Mouse (Mus musculus): Measurements from ENCODE around the gene Cdk20.

Cdk20 gene

GRCm38 (mm10) chr13:64432017-64432995 is at the start of gene Cdk20:
Gene Cdk20 (plus strand): TSS chr13:64432314.
- peak; percentile 92 for DNase-seq (ENCODE audit: inconsistent ontology term)

- DNase-seq (ENCODE audit: inconsistent ontology term) = no peak
These were observed 47.2 kb upstream of the Cdk20 start for GRCm38 (mm10) chr13:64384937-64385336.

- no peak for DNase-seq (ENCODE audit: inconsistent ontology term)
These were observed 46.1 kb upstream of the Cdk20 start for GRCm38 (mm10) chr13:64386048-64386447.

DNA sequence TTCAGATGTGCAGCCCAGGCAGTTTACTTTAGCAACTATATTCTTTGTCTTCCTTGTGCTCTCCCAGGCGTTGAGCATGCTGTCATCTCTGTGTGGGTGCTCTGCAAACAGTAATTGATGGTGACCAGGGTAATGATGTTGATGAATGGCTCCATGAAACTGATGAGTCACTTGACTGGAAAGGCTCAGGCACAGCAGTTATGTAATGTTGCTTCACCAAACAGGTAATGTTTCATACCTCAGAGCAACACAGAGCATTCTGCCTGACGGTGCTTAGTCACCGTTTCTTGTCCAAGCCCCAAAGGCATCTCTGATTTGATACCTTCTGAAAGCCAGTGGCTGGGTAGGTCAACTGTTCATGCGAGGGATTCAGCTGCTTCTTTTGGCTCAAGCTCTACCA is 43.7 kb upstream of the Cdk20 start:
- DNase-seq (ENCODE audit: inconsistent ontology term) = peak; percentile 65

- DNase-seq (ENCODE audit: inconsistent ontology term) = no peak
These were observed 35.1 kb upstream of the Cdk20 start for GRCm38 (mm10) chr13:64396979-64397378.

- DNase-seq (ENCODE audit: inconsistent ontology term) = no peak
These were observed 34.0 kb upstream of the Cdk20 start for GRCm38 (mm10) chr13:64398065-64398464.

- DNase-seq (ENCODE audit: inconsistent ontology term) = no peak
These were observed 32.2 kb upstream of the Cdk20 start for GRCm38 (mm10) chr13:64399906-64400305.

- DNase-seq (ENCODE audit: inconsistent ontology term) = peak; percentile 88
These were observed 31.2 kb upstream of the Cdk20 start for GRCm38 (mm10) chr13:64400801-64401361.

DNA sequence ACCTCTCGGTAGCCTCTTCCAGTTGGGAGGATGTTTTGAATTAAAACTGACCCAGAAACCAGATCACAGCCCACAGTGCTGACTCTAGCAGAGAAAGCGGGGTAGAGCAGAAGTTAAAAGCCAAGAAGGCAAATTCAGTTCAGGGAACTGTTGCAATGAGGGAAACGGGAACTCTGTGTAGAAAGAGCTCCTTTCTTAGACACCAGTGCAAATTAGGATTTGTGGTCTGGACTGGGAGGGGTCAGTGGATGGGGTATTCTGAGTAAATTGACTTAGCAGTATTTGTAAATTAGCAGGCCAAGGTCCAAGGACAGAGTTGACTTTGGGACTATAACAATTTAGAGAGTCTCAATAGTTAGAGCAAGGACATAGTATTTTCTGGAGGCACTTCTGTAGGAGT is 30.1 kb upstream of the Cdk20 start:
- no peak for DNase-seq (ENCODE audit: inconsistent ontology term)

- no peak for DNase-seq (ENCODE audit: inconsistent ontology term)
These were observed 29.6 kb upstream of the Cdk20 start for GRCm38 (mm10) chr13:64402504-64402949.

GRCm38 (mm10) chr13:64402951-64403460 is 29.1 kb upstream of the Cdk20 start:
- DNase-seq (ENCODE audit: inconsistent ontology term) = no peak

DNA sequence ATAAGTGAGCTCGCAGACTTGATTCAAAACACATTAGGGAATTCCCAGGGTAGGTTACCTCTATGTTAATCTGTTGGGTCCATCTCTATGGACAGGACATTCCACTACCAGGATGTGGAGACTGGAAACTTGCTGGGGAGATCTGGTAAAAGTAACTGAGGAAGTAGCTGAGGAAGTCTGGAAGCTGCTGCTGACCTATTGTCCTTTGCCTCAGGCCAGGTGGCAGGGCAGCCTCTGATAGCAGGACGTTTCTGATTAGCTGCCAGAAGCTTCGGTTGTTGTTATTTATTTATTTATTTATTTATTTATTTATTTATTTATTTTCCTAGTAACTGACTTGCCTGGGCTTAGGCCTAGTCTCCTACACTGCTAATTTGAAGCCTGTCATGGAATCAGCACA is 28.6 kb upstream of the Cdk20 start:
- DNase-seq (ENCODE audit: inconsistent ontology term) = no peak

DNA sequence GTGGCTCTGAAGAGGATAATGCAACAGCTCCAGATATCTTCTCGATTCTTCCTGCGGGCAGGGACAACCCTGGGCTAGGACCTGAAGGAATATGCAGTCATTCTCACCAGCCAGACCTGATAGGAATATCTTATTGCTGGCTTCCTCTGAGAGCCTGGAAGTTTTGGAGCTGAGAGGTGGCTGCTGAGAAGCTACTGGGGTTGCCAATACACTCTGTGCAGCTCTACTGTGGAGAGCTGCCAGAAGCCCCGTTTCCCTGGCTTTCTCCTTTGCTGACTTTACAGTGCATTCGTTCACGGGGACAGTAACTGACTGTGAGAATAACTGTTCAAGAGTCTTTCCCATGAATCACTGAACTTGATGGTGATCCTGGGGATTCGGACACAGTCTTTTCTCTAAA is 26.6 kb upstream of the Cdk20 start:
- DNase-seq (ENCODE audit: inconsistent ontology term) = peak; percentile 38

DNA sequence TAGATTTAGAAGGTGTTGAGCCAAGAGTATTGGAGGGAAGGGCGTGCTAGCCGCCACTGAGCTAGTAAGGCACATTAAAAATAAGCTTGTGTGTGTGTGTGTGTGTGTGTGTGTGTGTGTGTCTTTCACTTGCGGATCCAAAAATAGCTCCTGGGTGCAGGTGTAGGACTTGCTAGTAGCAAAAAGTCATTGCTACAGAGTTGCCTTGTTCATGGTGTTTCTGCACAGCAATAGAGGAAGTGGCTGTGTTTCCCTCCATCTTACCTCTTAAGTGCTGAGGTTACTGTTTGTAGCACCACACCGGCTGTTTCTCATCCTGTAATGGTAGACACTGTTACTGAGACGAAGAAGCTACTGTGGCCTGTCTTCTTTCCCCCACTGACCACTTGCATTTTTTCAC is 24.1 kb upstream of the Cdk20 start:
- no peak for DNase-seq (ENCODE audit: inconsistent ontology term)

DNA sequence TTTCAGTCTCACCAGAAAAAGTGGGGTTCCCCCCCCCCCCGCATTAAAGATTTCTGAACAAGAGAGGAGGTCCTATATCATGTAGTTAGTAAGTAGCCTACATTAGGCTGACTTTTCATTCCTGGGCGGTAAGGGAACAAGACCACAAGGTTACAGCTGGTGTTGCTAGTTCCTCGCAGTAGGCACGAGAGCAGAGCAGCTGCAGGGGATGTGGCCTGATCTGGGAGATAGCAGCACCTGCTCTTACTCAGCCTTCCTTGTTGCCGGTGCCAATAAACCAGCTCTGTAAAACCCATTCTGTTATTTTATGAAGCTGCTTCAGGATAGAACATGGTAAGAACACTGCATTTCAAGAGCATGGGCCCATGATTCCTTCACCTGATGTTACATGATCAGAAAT is 21.5 kb upstream of the Cdk20 start:
- no peak for DNase-seq (ENCODE audit: inconsistent ontology term)

GRCm38 (mm10) chr13:64411282-64411681 is 20.8 kb upstream of the Cdk20 start:
- DNase-seq (ENCODE audit: inconsistent ontology term) = no peak

DNA sequence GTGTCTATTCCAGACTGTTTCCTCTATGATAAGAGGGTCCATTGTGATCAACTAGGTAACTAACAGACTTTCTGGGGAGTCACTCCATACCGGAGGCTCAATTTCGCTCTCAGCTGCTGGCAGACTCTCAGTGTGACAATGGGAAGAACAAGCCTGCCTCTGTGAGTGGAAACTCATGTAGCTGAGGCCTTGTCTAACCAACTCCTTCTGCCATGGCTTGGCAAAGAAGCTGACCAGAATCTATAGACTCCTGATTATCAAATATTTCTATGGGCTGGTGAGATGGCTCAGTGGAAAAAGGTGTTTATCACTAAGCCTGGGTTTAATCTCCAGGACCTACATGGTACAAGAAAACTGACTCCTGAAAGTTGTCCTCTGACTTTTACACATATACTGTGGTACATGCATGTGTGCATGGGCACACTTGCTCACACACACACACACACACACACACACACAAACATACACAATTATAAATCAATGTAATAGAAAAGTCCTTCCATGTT is 19.3 kb upstream of the Cdk20 start:
- DNase-seq (ENCODE audit: inconsistent ontology term) = no peak

GRCm38 (mm10) chr13:64415659-64416058 is 16.5 kb upstream of the Cdk20 start:
- no peak for DNase-seq (ENCODE audit: inconsistent ontology term)

- no peak for DNase-seq (ENCODE audit: inconsistent ontology term)
These were observed 15.0 kb upstream of the Cdk20 start for GRCm38 (mm10) chr13:64416955-64417601.

- no peak for DNase-seq (ENCODE audit: inconsistent ontology term)
These were observed 11.3 kb upstream of the Cdk20 start for GRCm38 (mm10) chr13:64420847-64421246.

DNA sequence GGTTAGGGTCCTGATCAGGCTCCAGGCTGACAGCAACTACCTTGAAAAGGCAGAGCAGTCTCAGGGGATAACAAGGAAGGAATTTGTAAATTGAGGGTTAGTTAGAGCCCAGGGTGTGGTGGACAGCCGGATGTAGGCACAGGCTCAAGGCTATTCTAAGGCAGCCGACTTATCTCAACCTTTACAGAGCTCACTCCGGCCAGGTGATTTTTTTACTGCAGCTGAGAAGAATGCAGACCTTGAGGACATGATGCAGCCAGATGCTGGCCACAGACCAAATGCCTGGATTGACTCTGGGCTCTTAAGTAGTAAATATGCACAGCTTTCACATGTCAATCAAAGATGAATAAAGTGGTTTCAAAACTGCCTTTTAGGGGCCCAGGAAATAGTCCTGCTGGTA is 10.7 kb upstream of the Cdk20 start:
- DNase-seq (ENCODE audit: inconsistent ontology term) = no peak

DNA sequence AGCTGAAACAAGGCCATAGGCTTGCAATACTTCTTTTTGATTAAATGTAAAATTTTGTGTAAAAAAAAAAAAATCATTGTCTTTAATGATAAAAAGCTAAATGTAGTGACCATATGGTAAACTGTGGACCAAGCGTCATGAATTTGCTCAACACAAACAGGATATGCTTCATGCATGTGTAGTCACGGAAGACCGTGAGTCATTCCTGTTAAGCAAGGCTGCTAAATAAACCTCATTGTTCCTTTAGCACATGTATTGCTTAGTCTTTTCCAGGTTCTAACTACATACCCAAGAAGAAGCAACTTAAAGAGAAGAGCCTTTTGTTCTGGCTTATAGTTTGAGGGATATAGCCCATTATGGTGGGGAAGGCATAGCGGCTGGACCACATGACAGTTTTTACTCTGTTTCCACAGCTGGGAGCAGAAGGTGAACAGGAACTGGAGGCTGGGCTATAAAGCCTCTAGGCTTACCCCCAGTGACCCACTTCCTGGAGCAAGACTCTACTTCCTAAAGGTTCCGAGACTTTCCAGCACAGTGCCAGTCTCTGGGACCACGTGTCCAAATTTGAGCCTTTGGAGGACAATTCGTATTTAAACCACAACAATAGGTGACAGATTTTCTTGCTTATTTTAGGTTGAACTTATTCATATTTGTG is 10.0 kb upstream of the Cdk20 start:
- no peak for DNase-seq (ENCODE audit: inconsistent ontology term)
